Mouse (Mus musculus) kidney, postnatal 0 days (tissue): ENCODE results near the gene Mapk8ip3. TPM values are rescaled to one million over a fixed set of nuclear protein-coding genes. Genes with fewer than 3 reads are reported as not detected.

Experiments used
- ATAC-seq: fragments of 200-750 bp; cut with Nextera tagmentation; replicated peaks from 2 replicates; pipeline ENCODE4 v1.8.0; 2017; ENCODE audit warnings: low read depth, moderate number of reproducible peaks, moderate TSS enrichment, moderate library complexity; ENCODE audit not compliant: low FRiP score
- DNase-seq: peaks from one replicate; pipeline ENCODE4 v3.0.0-alpha.2; 2016; ENCODE audit warnings: low spot score
- H3K27ac ChIP-seq: fragments of 300-500 bp; sonication (generic); 2 replicates; pipeline ENCODE4 v1.5.1; 2014; ENCODE audit warnings: mild to moderate bottlenecking
- H3K27me3 ChIP-seq: fragments of 300-500 bp; sonication (generic); 2 replicates; pipeline ENCODE4 v1.6.1; 2014; ENCODE audit warnings: low read length, mixed read lengths; ENCODE audit not compliant: insufficient read depth
- H3K36me3 ChIP-seq: fragments of 300-500 bp; sonication (generic); 2 replicates; pipeline ENCODE4 v1.6.1; 2014; ENCODE audit warnings: low read length, mixed read lengths; ENCODE audit not compliant: insufficient read depth
- H3K4me1 ChIP-seq: fragments of 300-500 bp; sonication (generic); replicated peaks from 2 replicates; pipeline ENCODE4 v1.6.1; 2014; ENCODE audit warnings: antibody characterized with exemption, low read length, mixed read lengths; ENCODE audit not compliant: insufficient read depth
- H3K4me2 ChIP-seq: fragments of 300-500 bp; sonication (generic); 2 replicates; pipeline ENCODE4 v1.6.1; 2014; ENCODE audit warnings: mild to moderate bottlenecking, low read length, moderate library complexity, mixed read lengths
- H3K4me3 ChIP-seq: fragments of 300-500 bp; sonication (generic); replicated peaks from 2 replicates; pipeline ENCODE4 v1.5.1; 2014; ENCODE audit warnings: low read depth, low read length
- H3K9ac ChIP-seq: fragments of 300-500 bp; sonication (generic); 2 replicates; pipeline ENCODE4 v1.6.1; 2014; ENCODE audit warnings: low read depth, low read length
- H3K9me3 ChIP-seq: fragments of 300-500 bp; sonication (generic); replicated peaks from 2 replicates; pipeline ENCODE4 v1.6.1; 2016; ENCODE audit warnings: low read length, inconsistent platforms, mixed read lengths
- CTCF ChIP-seq: IDR thresholded peaks from 2 replicates; pipeline ENCODE4 v1.5.1; 2016; ENCODE audit warnings: antibody characterized with exemption, low read depth, mild to moderate bottlenecking, moderate library complexity
- WGBS: fragments of 180-500 bp; shearing (Covaris S2); extraction: QIAGEN DNeasy Blood & Tissue Kit; methylation state at CpG from one replicate; pipeline ENCODE4 v1.1.7; 2014; 5-methylcytosine and 5-hydroxymethylcytosine counted together
- polyA plus RNA-seq: library from polyadenylated mRNA; unstranded; fragments of >200 nt; fragmentation: Nextera tagmentation; extraction: Ambion mirVana; gene quantifications from 2 replicates; pipeline ENCODE4 v1.2.1, GENCODE M21; 2015

Gene Mapk8ip3
- polyA plus RNA-seq, 1 experiment from 2014 or later, result 12.7 TPM

- peaks cover 27% of the 10 kb centered on the region for H3K36me3 ChIP-seq
- TF ChIP-seq CTCF, result no peak
- DNase-seq (no peak), ATAC-seq (peak; percentile 63)
- H3K27me3 ChIP-seq, result no peaks in the 10 kb centered on the region
- no peak overlapping the region for H3K4me3 ChIP-seq
- H3K4me1 ChIP-seq, result no peaks in the 10 kb centered on the region
- H3K9ac ChIP-seq, result no peak overlapping the region
- H3K4me2 ChIP-seq, result no peak overlapping the region
- no peaks in the 10 kb centered on the region for H3K9me3 ChIP-seq
- WGBS, result 81% methylated on average over 8 of the region's 8 CpGs
- no peak overlapping the region for H3K27ac ChIP-seq
These were observed 78.8 kb downstream of the Mapk8ip3 start for GRCm38 (mm10) chr17:24857831-24858470.

GRCm38 (mm10) chr17:24856589-24856988 lies 80.2 kb downstream of the Mapk8ip3 start:
- H3K4me1 ChIP-seq, result 0 out of 2 replicates have a peak, but pooled peaks cover 2% of the 10 kb centered on the region
- H3K9ac ChIP-seq, result no peak overlapping the region
- peaks cover 17% of the 10 kb centered on the region for H3K36me3 ChIP-seq
- TF ChIP-seq CTCF, result no peak
- H3K27ac ChIP-seq, result no peak overlapping the region
- no peak overlapping the region for H3K4me3 ChIP-seq
- no peaks in the 10 kb centered on the region for H3K27me3 ChIP-seq
- H3K4me2 ChIP-seq, result no peak overlapping the region
- no peak for DNase-seq
- no peaks in the 10 kb centered on the region for H3K9me3 ChIP-seq
- WGBS, result 91% methylated on average over 13 of the region's 13 CpGs
- ATAC-seq, result no peak

GRCm38 (mm10) chr17:24855838-24856464 lies 80.8 kb downstream of the Mapk8ip3 start:
- no peaks in the 10 kb centered on the region for H3K27me3 ChIP-seq
- TF ChIP-seq CTCF, result no peak
- no peak for DNase-seq

GRCm38 (mm10) chr17:24851381-24852125 lies 85.2 kb downstream of the Mapk8ip3 start:
- H3K4me2 ChIP-seq, result peak overlapping the region; percentile 81
- DNase-seq (no peak), ATAC-seq (no peak)
- H3K9me3 ChIP-seq, result no peaks in the 10 kb centered on the region
- no peak overlapping the region for H3K27ac ChIP-seq
- 59% methylated on average over 10 of the region's 10 CpGs for WGBS
- peak overlapping the region; percentile 71 for H3K9ac ChIP-seq
- H3K36me3 ChIP-seq, result peaks cover 6% of the 10 kb centered on the region; the same call in 1 of the 2 replicates
- peak overlapping the region; percentile 68 for H3K4me3 ChIP-seq
- no peaks in the 10 kb centered on the region for H3K27me3 ChIP-seq
- H3K4me1 ChIP-seq, result 0 out of 2 replicates have a peak, but pooled peaks cover 8% of the 10 kb centered on the region
- TF ChIP-seq CTCF, result no peak

More at GRCm38 (mm10) chr17:24855838-24856464, 80.8 kb downstream of the Mapk8ip3 start:
- Histone ChIP-seq H3K9ac (no peak overlapping the region), H3K4me1 (0 out of 2 replicates have a peak, but pooled peaks cover 5% of the 10 kb centered on the region), H3K36me3 (peaks cover 11% of the 10 kb centered on the region; the same call in 1 of the 2 replicates), H3K9me3 (no peaks in the 10 kb centered on the region), H3K27ac (no peak overlapping the region), H3K4me2 (no peak overlapping the region), H3K4me3 (no peak overlapping the region)
- 91% methylated on average over 3 of the region's 3 CpGs for WGBS
- ATAC-seq, result peak; percentile 25; the same call in 1 of the 2 replicates

GRCm38 (mm10) chr17:24850773-24851127 lies 86.0 kb downstream of the Mapk8ip3 start:
- WGBS, result under 1% methylated on average over 20 of the region's 20 CpGs
- Histone ChIP-seq H3K27ac (peak overlapping the region; percentile 85), H3K4me3 (peak overlapping the region; percentile 68), H3K27me3 (no peaks in the 10 kb centered on the region), H3K4me1 (0 out of 2 replicates have a peak, but pooled peaks cover 8% of the 10 kb centered on the region), H3K4me2 (peak overlapping the region; percentile 81), H3K36me3 (peaks cover 3% of the 10 kb centered on the region; the same call in 1 of the 2 replicates), H3K9ac (peak overlapping the region; percentile 71), H3K9me3 (no peaks in the 10 kb centered on the region)
- DNase-seq, result no peak
- TF ChIP-seq CTCF, result no peak
- ATAC-seq, result no peak
